ENCODE assay signal across 18 mouse cellular contexts in genomic region chr17:31129452-31129851, GRCm38 (mm10). TPM values are rescaled to one million over a fixed set of nuclear protein-coding genes. Genes with fewer than 3 reads are reported as not detected.
DNase-seq lines count a peak whose midpoint lies in the region; ATAC-seq and TF ChIP-seq lines count a peak whose summit lies in the region.
"Had no signal": no experiment of that assay in that cellular context is flagged by ENCODE, and none has a peak within 500 bp of the region (broad histone marks: within the 10 kb centered on the region; RNA-seq: fewer than 3 reads in every experiment).

TSS of gene Tff3 (minus strand) at chr17:31129646.

- H3K27ac ChIP-seq in hindbrain, postnatal 0 days, result no peak within 1 kb of the TSS
- no peak within 1 kb of the TSS for H3K27ac ChIP-seq in hindbrain, embryonic 12.5 days
- no peak within 1 kb of the TSS for H3K27ac ChIP-seq in intestine, embryonic 16.5 days (ENCODE audit: low read length)
- no peak within 1 kb of the TSS for H3K27ac ChIP-seq in kidney, adult 2 months (ENCODE audit: insufficient read depth, low read depth, low read length)
- H3K27ac ChIP-seq: gastrocnemius, adult 2 months; kidney, postnatal 0 days; neural tube, embryonic 13.5 days had no signal

- peak; percentile 11 for DNase-seq in hindbrain, postnatal 0 days (ENCODE audit: low spot score)
- peak; percentile 43 for DNase-seq in embryo, embryonic 11 days
- peak; percentile 37 for DNase-seq in retina, embryonic 14.5 days (ENCODE audit: low spot score)
- no peak for DNase-seq in urinary bladder, postnatal 14 days (ENCODE audit: low spot score)
- DNase-seq in kidney, adult 2 months, result no peak
- DNase-seq: cerebellum, adult 11 months; gastrocnemius, adult 2 months; heart, adult 18-20 months; layer of hippocampus, adult 9-11 months had no signal

- no peak within 1 kb of the TSS for H3K9ac ChIP-seq in hindbrain, postnatal 0 days (replicated peaks; ENCODE audit: low read length)
- H3K9ac ChIP-seq in hindbrain, embryonic 12.5 days, result no peak within 1 kb of the TSS
- 0 out of 2 replicates have a peak within 1 kb of the TSS, but pooled peaks have one; percentile 14 for H3K9ac ChIP-seq in intestine, embryonic 16.5 days (ENCODE audit: low read depth, low read length)
- H3K9ac ChIP-seq: neural tube, embryonic 13.5 days had no signal

- ATAC-seq in hindbrain, postnatal 0 days, result peak; percentile 39; the same call in 1 of the 2 replicates
- ATAC-seq in hindbrain, embryonic 12.5 days (ENCODE audit: low FRiP score), result no peak
- peak; percentile 69 for ATAC-seq in intestine, embryonic 16.5 days
- no peak for ATAC-seq in erythroblast, adult 5-6 weeks (replicated peaks; ENCODE audit: low FRiP score, poor library complexity, severe bottlenecking)
- ATAC-seq: forebrain, embryonic 14.5 days had no signal

- H3K4me1 ChIP-seq in hindbrain, postnatal 0 days (ENCODE audit: insufficient read depth, low read length), result no peaks in the 10 kb centered on the region; the same call in 1 of the 2 replicates
- H3K4me1 ChIP-seq in hindbrain, embryonic 12.5 days, result peaks cover 12% of the 10 kb centered on the region
- H3K4me1 ChIP-seq in intestine, embryonic 16.5 days (ENCODE audit: control insufficient read depth, insufficient read depth, low read length), result peaks cover 10% of the 10 kb centered on the region
- no peaks in the 10 kb centered on the region for H3K4me1 ChIP-seq in kidney, adult 2 months (ENCODE audit: control insufficient read depth, insufficient read depth, low read length)

- TF ChIP-seq POLR2A in kidney, adult 2 months (IDR thresholded peaks at IDR 0.05; ENCODE audit: low read depth, low read length), result no peak

- WGBS in hindbrain, postnatal 0 days, result 15% methylated on average over 2 of the region's 2 CpGs
- 12% methylated on average over 2 of the region's 2 CpGs for WGBS in hindbrain, embryonic 12.5 days
- WGBS in intestine, embryonic 16.5 days, result 12% methylated on average over 2 of the region's 2 CpGs
- 17% methylated on average over 2 of the region's 2 CpGs for WGBS in kidney, adult 2 months

- H3K36me3 ChIP-seq in hindbrain, postnatal 0 days (ENCODE audit: insufficient read depth, low read length), result no peaks in the 10 kb centered on the region
- no peaks in the 10 kb centered on the region for H3K36me3 ChIP-seq in hindbrain, embryonic 12.5 days
- H3K36me3 ChIP-seq in intestine, embryonic 16.5 days (ENCODE audit: control insufficient read depth, insufficient read depth, low read length), result no peaks in the 10 kb centered on the region
- no peaks in the 10 kb centered on the region for H3K36me3 ChIP-seq in kidney, adult 2 months (ENCODE audit: control insufficient read depth, insufficient read depth, low read length)
- H3K36me3 ChIP-seq: neural tube, embryonic 13.5 days had no signal

- no peak for TF ChIP-seq CTCF in hindbrain, postnatal 0 days (IDR thresholded peaks at IDR 0.05; ENCODE audit: low read depth)
- no peak for TF ChIP-seq CTCF in kidney, adult 2 months (conservative IDR thresholded peaks at IDR 0.05; ENCODE audit: insufficient read depth, insufficient read length, low read depth, low read length)

- no peak within 1 kb of the TSS for H3K4me2 ChIP-seq in hindbrain, postnatal 0 days (ENCODE audit: low read depth, low read length)
- H3K4me2 ChIP-seq in hindbrain, embryonic 12.5 days (replicated peaks), result no peak within 1 kb of the TSS
- no peak within 1 kb of the TSS for H3K4me2 ChIP-seq in intestine, embryonic 16.5 days (ENCODE audit: low read depth, low read length)
- H3K4me2 ChIP-seq: neural tube, embryonic 13.5 days had no signal

- no peaks in the 10 kb centered on the region for H3K27me3 ChIP-seq in hindbrain, postnatal 0 days (ENCODE audit: insufficient read depth, low read length)
- H3K27me3 ChIP-seq in hindbrain, embryonic 12.5 days, result no peaks in the 10 kb centered on the region
- H3K27me3 ChIP-seq in intestine, embryonic 16.5 days (replicated peaks; ENCODE audit: control insufficient read depth, insufficient read depth, low read length), result no peaks in the 10 kb centered on the region
- H3K27me3 ChIP-seq in kidney, adult 2 months (replicated peaks; ENCODE audit: control insufficient read depth, insufficient read depth, low read length), result no peaks in the 10 kb centered on the region
- H3K27me3 ChIP-seq: neural tube, embryonic 13.5 days had no signal

- H3K4me3 ChIP-seq in hindbrain, postnatal 0 days (ENCODE audit: low read length), result no peak within 1 kb of the TSS
- no peak within 1 kb of the TSS for H3K4me3 ChIP-seq in hindbrain, embryonic 12.5 days
- H3K4me3 ChIP-seq in intestine, embryonic 16.5 days (ENCODE audit: low read length), result peak within 1 kb of the TSS; percentile 19; the same call in 1 of the 2 replicates
- no peak within 1 kb of the TSS for H3K4me3 ChIP-seq in kidney, adult 2 months (ENCODE audit: insufficient read depth, low read depth, low read length)
- H3K4me3 ChIP-seq: gastrocnemius, adult 2 months; neural tube, embryonic 13.5 days had no signal

- no peaks in the 10 kb centered on the region for H3K9me3 ChIP-seq in hindbrain, postnatal 0 days (ENCODE audit: low read length)
- H3K9me3 ChIP-seq in hindbrain, embryonic 12.5 days (replicated peaks), result no peaks in the 10 kb centered on the region
- H3K9me3 ChIP-seq in intestine, embryonic 16.5 days (ENCODE audit: control insufficient read depth, low read length), result no peaks in the 10 kb centered on the region
- H3K9me3 ChIP-seq: neural tube, embryonic 13.5 days had no signal

RNA-seq across cellular contexts. Expression of gene Tff3, which starts in this region (rescaled TPM):
- total RNA-seq in hindbrain, postnatal 0 days (2014; rRNA removed), result not detected in 2 replicates
- polyA plus RNA-seq in hindbrain, postnatal 0 days (2015; fragmentation: Nextera tagmentation; extraction: Ambion mirVana), result 0.44 and 0.55 TPM in 2 replicates
- polyA plus RNA-seq in hindbrain, embryonic 12.5 days (2016; fragmentation: Nextera tagmentation; extraction: Ambion mirVana), result 0.53 TPM in 1 of 2 replicates, not detected in the other
- 1,304 and 1,371 TPM in 2 replicates for polyA plus RNA-seq in intestine, embryonic 16.5 days (2015; fragmentation: Nextera tagmentation; extraction: Ambion mirVana)
- not detected in 2 replicates for total RNA-seq in erythroblast, adult 5-6 weeks (2015; ENCODE audit: low replicate concordance)
- not detected in 2 replicates for total RNA-seq in erythroblast, adult 5-6 weeks (2017; ENCODE audit: low replicate concordance)
- polyA plus RNA-seq in kidney, adult 2 months (2012; rRNA removed), result not detected in 2 replicates
- total RNA-seq: ES-E14; gastrocnemius, adult 2 months; heart, adult 18-20 months had no signal
- polyA plus RNA-seq: C2C12; spleen, adult 2 months had no signal

Comparison
In these comparisons a context has a peak if more than half of its experiments do, and no peak if none do; other contexts are left out.
1. RNA of gene Tff3 (polyA plus RNA-seq): 1,304 to 1,371 TPM in intestine, embryonic 16.5 days; 0.44 to 0.55 TPM in hindbrain, postnatal 0 days, 0.53 TPM in hindbrain, embryonic 12.5 days and not detected in kidney, adult 2 months; every median in the first group is over 100 times any median in the second.
2. Peak in DNase-seq and ATAC-seq in hindbrain, postnatal 0 days; RNA of the gene not detected or under 1 TPM.
3. DNase-seq: peak in embryo, embryonic 11 days (single experiment) and retina, embryonic 14.5 days (single experiment); none in urinary bladder, postnatal 14 days (single experiment) and kidney, adult 2 months (single experiment).